In the genomic region with DNA sequence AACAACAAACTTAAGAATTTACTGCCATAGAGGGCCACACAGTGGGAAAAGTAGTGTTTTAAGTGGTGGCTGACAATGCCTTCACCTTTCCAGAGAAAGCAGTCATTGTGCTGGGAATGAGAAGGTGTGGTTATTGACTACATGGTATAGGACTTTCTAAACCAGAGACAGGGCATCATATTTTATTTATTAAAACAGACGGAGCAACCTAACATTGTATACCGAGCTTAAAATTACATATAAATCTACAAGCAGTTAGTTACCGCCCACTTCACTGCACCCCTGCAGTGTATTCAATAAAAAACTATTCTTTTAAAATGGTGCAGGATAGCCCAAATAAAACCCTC, we compare ENCODE assay signal across 9 mouse cellular contexts. TPM values are rescaled to one million over a fixed set of nuclear protein-coding genes. Genes with fewer than 3 reads are reported as not detected.
A peak's percentile ranks its signal among the peaks of the same experiment; 100 is the strongest.
DNase-seq lines count a peak whose midpoint lies in the region; ATAC-seq and TF ChIP-seq lines count a peak whose summit lies in the region.
"Had no signal": no experiment of that assay in that cellular context is flagged by ENCODE, and none has a peak within 500 bp of the region (broad histone marks: within the 10 kb centered on the region; RNA-seq: fewer than 3 reads in every experiment).

No protein-coding gene starts in this region.

- H3K36me3 ChIP-seq in heart, embryonic 12.5 days = no peaks in the 10 kb centered on the region
- no peaks in the 10 kb centered on the region for H3K36me3 ChIP-seq in hindbrain, embryonic 12.5 days
- H3K36me3 ChIP-seq in midbrain, embryonic 11.5 days (ENCODE audit: control insufficient read depth, insufficient read depth, low read length) = no peaks in the 10 kb centered on the region

- H3K27me3 ChIP-seq in heart, embryonic 12.5 days (replicated peaks) = no peaks in the 10 kb centered on the region
- H3K27me3 ChIP-seq in hindbrain, embryonic 12.5 days = no peaks in the 10 kb centered on the region
- H3K27me3 ChIP-seq in midbrain, embryonic 11.5 days (ENCODE audit: control insufficient read depth, insufficient read depth, low read length) = no peaks in the 10 kb centered on the region
- H3K27me3 ChIP-seq: CH12.LX had no signal

- no peaks in the 10 kb centered on the region for H3K4me1 ChIP-seq in heart, embryonic 12.5 days (replicated peaks)
- H3K4me1 ChIP-seq in bone marrow macrophage, adult 2 months (ENCODE audit: control insufficient read depth, insufficient read depth, low read length) = no peaks in the 10 kb centered on the region; the same call in 1 of the 2 replicates
- no peaks in the 10 kb centered on the region for H3K4me1 ChIP-seq in hindbrain, embryonic 12.5 days
- H3K4me1 ChIP-seq in midbrain, embryonic 11.5 days (ENCODE audit: control insufficient read depth, insufficient read depth, low read length) = no peaks in the 10 kb centered on the region; the same call in 1 of the 2 replicates

- H3K27ac ChIP-seq in heart, embryonic 12.5 days (ENCODE audit: poor library complexity, severe bottlenecking) = no peak overlapping the region
- peak overlapping the region; percentile 43; the same call in 1 of the 2 replicates for H3K27ac ChIP-seq in bone marrow macrophage, adult 2 months (ENCODE audit: insufficient read depth, low read depth, low read length)
- no peak overlapping the region for H3K27ac ChIP-seq in hindbrain, embryonic 12.5 days
- no peak overlapping the region for H3K27ac ChIP-seq in midbrain, embryonic 11.5 days (ENCODE audit: low read depth, low read length)

- intact Hi-C loops in heart, postnatal 25 days (cut with DNase I) = loop anchor here (5.0 kb wide), 1 partner anchor 100 kb away; a partner anchor contains a TSS

- peak overlapping the region; percentile 62; the same call in 1 of the 2 replicates for H3K4me3 ChIP-seq in heart, embryonic 12.5 days
- H3K4me3 ChIP-seq in bone marrow macrophage, adult 2 months (ENCODE audit: insufficient read depth, low read length) = no peak overlapping the region
- peak overlapping the region; percentile 44; the same call in 1 of the 2 replicates for H3K4me3 ChIP-seq in hindbrain, embryonic 12.5 days
- H3K4me3 ChIP-seq in midbrain, embryonic 11.5 days (ENCODE audit: low read depth, low read length) = no peak overlapping the region

- peaks cover 4% of the 10 kb centered on the region; the same call in 1 of the 2 replicates for H3K9me3 ChIP-seq in heart, embryonic 12.5 days (replicated peaks)
- no peaks in the 10 kb centered on the region for H3K9me3 ChIP-seq in hindbrain, embryonic 12.5 days (replicated peaks)
- no peaks in the 10 kb centered on the region for H3K9me3 ChIP-seq in midbrain, embryonic 11.5 days (ENCODE audit: control insufficient read depth, low read length)

- TF ChIP-seq POLR2A in bone marrow macrophage, adult 2 months (IDR thresholded peaks at IDR 0.05; ENCODE audit: borderline replicate concordance, low read depth, low read length) = no peak

- no peak for ATAC-seq in heart, embryonic 12.5 days (ENCODE audit: insufficient number of reproducible peaks, low FRiP score)
- 0 out of 2 replicates have a peak, but pooled peaks have one; percentile 33 for ATAC-seq in hindbrain, embryonic 12.5 days (ENCODE audit: low FRiP score)
- ATAC-seq in midbrain, embryonic 11.5 days (ENCODE audit: low FRiP score) = peak; percentile 51

- H3K4me2 ChIP-seq in heart, embryonic 12.5 days = peak overlapping the region; percentile 36
- H3K4me2 ChIP-seq in hindbrain, embryonic 12.5 days (replicated peaks) = peak overlapping the region; percentile 41
- peak overlapping the region; percentile 34; the same call in 1 of the 2 replicates for H3K4me2 ChIP-seq in midbrain, embryonic 11.5 days

- TF ChIP-seq CTCF in bone marrow macrophage, adult 2 months (IDR thresholded peaks at IDR 0.05; ENCODE audit: low read depth, low read length) = no peak

- WGBS in heart, embryonic 12.5 days = 71% methylated on average over 3 of the region's 3 CpGs
- WGBS in hindbrain, embryonic 12.5 days = 71% methylated on average over 3 of the region's 3 CpGs
- WGBS in midbrain, embryonic 11.5 days = 79% methylated on average over 3 of the region's 3 CpGs

- no peak for DNase-seq in heart, postnatal 25 days (ENCODE audit: low spot score)
- no peak for DNase-seq in midbrain, embryonic 11.5 days (ENCODE audit: low spot score, missing footprints)
- no peak for DNase-seq in spleen, adult 18-20 months
- no peak for DNase-seq in gastrocnemius, postnatal 10 days
- DNase-seq in urinary bladder, adult 18-20 months (ENCODE audit: low spot score in 2 of 2) = no peak

- H3K9ac ChIP-seq in heart, embryonic 12.5 days = no peak overlapping the region
- H3K9ac ChIP-seq in hindbrain, embryonic 12.5 days = no peak overlapping the region
- H3K9ac ChIP-seq in midbrain, embryonic 11.5 days (ENCODE audit: low read length) = no peak overlapping the region

RNA-seq across cellular contexts. Expression of a gene that starts 0.4 kb away (rescaled TPM):
- 4.1 and 4.4 TPM in 2 replicates for polyA plus RNA-seq in heart, embryonic 12.5 days (2016; fragmentation: Nextera tagmentation; extraction: Ambion mirVana)
- 1 to 10 TPM; 3.4 to 3.8 TPM for total RNA-seq in heart, postnatal 25 days (2021)
- 20.8 and 23.6 TPM in 2 replicates for polyA plus RNA-seq in bone marrow macrophage, adult 2 months (2012; ENCODE audit: insufficient read depth, insufficient read length, missing spikeins)
- 9.5 and 10.2 TPM in 2 replicates for polyA plus RNA-seq in hindbrain, embryonic 12.5 days (2016; fragmentation: Nextera tagmentation; extraction: Ambion mirVana)
- polyA plus RNA-seq in midbrain, embryonic 11.5 days (2014; fragmentation: Nextera tagmentation; extraction: Ambion mirVana) = 7.6 and 7.7 TPM in 2 replicates
- total RNA-seq in gastrocnemius, postnatal 10 days (2021) = 1 to 10 TPM; 2.8 to 4.4 TPM

RNA-seq across cellular contexts. Expression of a gene that starts 5.7 kb away (rescaled TPM):
- not detected in 2 replicates for polyA plus RNA-seq in heart, embryonic 12.5 days (2016; fragmentation: Nextera tagmentation; extraction: Ambion mirVana)
- total RNA-seq in heart, postnatal 25 days (2021) = not detected
- polyA plus RNA-seq in bone marrow macrophage, adult 2 months (2012; ENCODE audit: insufficient read depth, insufficient read length, missing spikeins) = not detected in 2 replicates
- polyA plus RNA-seq in hindbrain, embryonic 12.5 days (2016; fragmentation: Nextera tagmentation; extraction: Ambion mirVana) = not detected in 2 replicates
- not detected in 2 replicates for polyA plus RNA-seq in midbrain, embryonic 11.5 days (2014; fragmentation: Nextera tagmentation; extraction: Ambion mirVana)
- not detected for total RNA-seq in gastrocnemius, postnatal 10 days (2021)
- total RNA-seq: CH12.LX had no signal

RNA-seq across cellular contexts. Expression of a gene that starts 26.8 kb away (rescaled TPM):
- 1.2 and 1.3 TPM in 2 replicates for polyA plus RNA-seq in heart, embryonic 12.5 days (2016; fragmentation: Nextera tagmentation; extraction: Ambion mirVana)
- total RNA-seq in heart, postnatal 25 days (2021) = under 1 TPM; 0.56 to 0.78 TPM
- polyA plus RNA-seq in bone marrow macrophage, adult 2 months (2012; ENCODE audit: insufficient read depth, insufficient read length, missing spikeins) = 0.24 and 0.63 TPM in 2 replicates
- polyA plus RNA-seq in hindbrain, embryonic 12.5 days (2016; fragmentation: Nextera tagmentation; extraction: Ambion mirVana) = 3.2 and 4.1 TPM in 2 replicates
- polyA plus RNA-seq in midbrain, embryonic 11.5 days (2014; fragmentation: Nextera tagmentation; extraction: Ambion mirVana) = 3.1 and 3.4 TPM in 2 replicates
- total RNA-seq in gastrocnemius, postnatal 10 days (2021) = under 1 TPM; 0.94 to 0.99 TPM

RNA-seq across cellular contexts. Expression of a gene that starts 53.1 kb away (rescaled TPM):
- not detected in 2 replicates for polyA plus RNA-seq in heart, embryonic 12.5 days (2016; fragmentation: Nextera tagmentation; extraction: Ambion mirVana)
- total RNA-seq in heart, postnatal 25 days (2021) = not detected
- polyA plus RNA-seq in bone marrow macrophage, adult 2 months (2012; ENCODE audit: insufficient read depth, insufficient read length, missing spikeins) = not detected in 2 replicates
- polyA plus RNA-seq in hindbrain, embryonic 12.5 days (2016; fragmentation: Nextera tagmentation; extraction: Ambion mirVana) = not detected in 2 replicates
- polyA plus RNA-seq in midbrain, embryonic 11.5 days (2014; fragmentation: Nextera tagmentation; extraction: Ambion mirVana) = not detected in 2 replicates
- not detected for total RNA-seq in gastrocnemius, postnatal 10 days (2021)
- total RNA-seq: CH12.LX had no signal

Comparison
In these comparisons a context has a peak if more than half of its experiments do, and no peak if none do; other contexts are left out.
1. H3K4me3 ChIP-seq: peak in heart, embryonic 12.5 days (single experiment) and hindbrain, embryonic 12.5 days (single experiment); none in bone marrow macrophage, adult 2 months (single experiment) and midbrain, embryonic 11.5 days (single experiment).
2. Peak in every context shown above with its lines, with median percentiles within 50 percentile points of each other: H3K4me2 ChIP-seq.